Mouse (Mus musculus): ENCODE results near the gene Prmt2. TPM values are rescaled to one million over a fixed set of nuclear protein-coding genes. Genes with fewer than 3 reads are reported as not detected.
A peak's percentile ranks its signal among the peaks of the same experiment; 100 is the strongest.

Gene Prmt2
- total RNA-seq, 2 experiments from 2014 or later = 2.4 to 4.0 TPM

DNA sequence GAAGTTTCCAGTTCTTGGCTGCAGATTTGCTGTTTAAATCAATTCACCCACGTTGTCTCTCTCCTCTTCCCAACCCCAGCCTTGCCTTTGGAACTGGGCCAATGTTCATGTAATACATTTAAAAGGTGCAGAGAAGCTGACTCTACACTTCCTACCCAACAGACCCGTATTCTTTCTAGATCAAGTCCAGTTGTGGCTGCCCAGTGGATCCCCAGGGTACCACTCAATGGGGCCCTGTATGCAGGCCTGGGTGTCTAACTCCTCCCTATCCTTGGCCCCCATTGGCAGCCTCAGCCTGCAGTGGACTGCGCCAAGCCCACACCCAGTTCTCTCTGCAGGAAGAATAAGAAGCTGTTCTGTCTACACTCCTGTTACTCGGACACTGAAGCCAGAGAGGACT lies 15.9 kb upstream of the Prmt2 start, which contains the start of gene S100b:
Gene S100b, plus strand, starts transcription at position 318 of the 400 bp plus-strand sequence.
- Histone ChIP-seq H3K27ac (no peak within 1 kb of the TSS), H3K4me3 (peak within 1 kb of the TSS; percentile 50)
- intact Hi-C loops (cut with DNase I) = no loop called here
- no peak for TF ChIP-seq CTCF (IDR thresholded peaks at IDR 0.05)
- peak; percentile 57 for DNase-seq

DNA sequence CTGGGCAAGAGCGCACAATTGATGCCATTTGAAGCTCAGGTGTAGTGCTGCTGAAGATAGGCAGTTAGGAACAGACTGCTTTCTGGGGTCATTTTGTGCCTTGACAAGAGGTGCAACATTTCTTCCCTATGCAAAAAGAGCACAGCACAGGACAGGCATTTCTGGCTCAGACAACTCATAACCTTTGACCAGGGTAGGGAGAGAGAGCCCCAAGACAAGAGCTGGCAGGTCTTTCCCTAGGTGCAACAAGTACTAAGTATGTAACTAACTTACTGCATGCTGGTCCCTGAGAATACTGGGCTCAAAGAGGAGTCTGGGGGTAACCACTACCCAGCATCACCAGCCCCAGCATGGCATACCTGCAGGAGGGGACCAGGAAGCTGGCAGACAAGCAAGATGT lies 15.4 kb upstream of the Prmt2 start:
- intact Hi-C loops (cut with DNase I) = no loop called here
- no peak for TF ChIP-seq CTCF (IDR thresholded peaks at IDR 0.05)
- Histone ChIP-seq H3K4me3 (no peak overlapping the region), H3K27ac (no peak overlapping the region)
- DNase-seq = no peak

GRCm38 (mm10) chr10:76250870-76251269 lies 13.2 kb upstream of the Prmt2 start:
- Histone ChIP-seq H3K27ac (no peak overlapping the region), H3K4me3 (no peak overlapping the region)
- no peak for DNase-seq
- intact Hi-C loops (cut with DNase I) = no loop called here
- no peak for TF ChIP-seq CTCF (IDR thresholded peaks at IDR 0.05)

DNA sequence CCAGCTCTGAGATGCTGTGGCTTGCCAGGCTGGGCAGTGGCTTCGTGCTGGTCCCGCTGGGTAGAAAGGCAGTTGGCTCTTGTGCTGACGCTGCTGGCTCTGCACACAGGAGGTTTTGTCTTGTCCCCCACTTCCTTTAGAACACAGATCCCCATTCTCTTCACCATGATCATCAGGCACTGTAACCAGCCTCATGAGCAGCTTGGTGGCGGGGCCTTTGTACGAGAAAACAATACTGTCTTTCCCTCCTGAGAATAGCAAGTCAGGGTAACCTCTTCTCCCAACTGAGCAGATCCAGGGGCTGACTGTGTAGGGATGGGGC lies 10.9 kb upstream of the Prmt2 start:
- Histone ChIP-seq H3K27ac (no peak overlapping the region), H3K4me3 (no peak overlapping the region)
- no peak for TF ChIP-seq CTCF (IDR thresholded peaks at IDR 0.05)
- DNase-seq = no peak
- intact Hi-C loops (cut with DNase I) = no loop called here

DNA sequence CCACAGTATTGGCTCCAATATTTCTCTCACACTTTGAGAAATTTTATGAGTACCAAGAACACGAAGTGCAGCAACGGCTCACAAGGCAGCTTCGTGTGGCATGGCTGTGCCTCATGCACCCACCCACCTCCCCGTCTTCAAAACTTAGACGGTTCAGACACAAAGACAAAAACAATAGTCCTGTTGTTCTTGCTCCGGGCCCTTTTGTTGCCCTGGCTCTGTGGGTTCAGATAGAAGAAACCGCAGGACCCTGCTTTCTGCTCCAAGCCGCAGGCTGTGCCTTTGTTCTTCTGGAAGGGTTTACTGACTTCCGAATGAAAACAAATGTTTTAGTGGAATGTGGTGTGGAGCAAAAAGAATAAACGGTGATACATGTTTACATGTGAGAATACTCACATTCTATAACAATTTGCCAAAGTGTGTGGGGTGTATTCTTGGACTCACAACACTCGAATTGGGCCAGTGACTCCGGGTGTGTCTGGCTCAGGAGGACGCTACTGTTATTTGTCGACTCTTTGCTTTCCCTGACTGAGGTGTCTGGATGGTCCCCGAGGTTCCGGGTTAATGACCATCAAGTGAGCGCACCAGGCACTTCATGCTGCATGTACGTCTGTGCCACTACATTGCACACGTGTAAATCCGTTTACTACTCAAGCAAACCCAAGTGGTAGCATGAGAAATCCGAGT lies 10.4 kb upstream of the Prmt2 start:
- no peak overlapping the region for H3K4me3 ChIP-seq
- intact Hi-C loops (cut with DNase I) = no loop called here
- H3K27ac ChIP-seq = no peak overlapping the region
- DNase-seq = no peak
- no peak for TF ChIP-seq CTCF (IDR thresholded peaks at IDR 0.05)

DNA sequence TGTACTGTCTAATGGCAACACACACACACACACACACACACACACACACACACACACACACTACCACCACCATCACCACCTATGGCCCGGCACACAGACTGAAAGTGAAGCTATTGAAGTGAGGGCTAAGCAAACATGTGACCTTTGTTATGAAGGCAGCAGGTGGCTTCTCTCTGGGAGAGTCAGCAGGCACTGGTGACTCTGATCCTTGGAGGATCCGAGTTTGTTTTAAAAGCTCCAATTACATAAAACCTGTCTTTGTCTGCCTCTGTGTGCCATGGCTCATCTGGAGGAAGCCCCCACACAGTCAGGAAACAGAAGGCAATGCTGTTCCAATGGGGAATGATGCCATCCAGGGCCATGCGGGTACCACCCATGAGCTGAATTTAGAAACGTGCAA lies 8.9 kb upstream of the Prmt2 start:
- Histone ChIP-seq H3K27ac (no peak overlapping the region), H3K4me3 (no peak overlapping the region)
- intact Hi-C loops (cut with DNase I) = no loop called here
- TF ChIP-seq CTCF (IDR thresholded peaks at IDR 0.05) = no peak
- DNase-seq = no peak

DNA sequence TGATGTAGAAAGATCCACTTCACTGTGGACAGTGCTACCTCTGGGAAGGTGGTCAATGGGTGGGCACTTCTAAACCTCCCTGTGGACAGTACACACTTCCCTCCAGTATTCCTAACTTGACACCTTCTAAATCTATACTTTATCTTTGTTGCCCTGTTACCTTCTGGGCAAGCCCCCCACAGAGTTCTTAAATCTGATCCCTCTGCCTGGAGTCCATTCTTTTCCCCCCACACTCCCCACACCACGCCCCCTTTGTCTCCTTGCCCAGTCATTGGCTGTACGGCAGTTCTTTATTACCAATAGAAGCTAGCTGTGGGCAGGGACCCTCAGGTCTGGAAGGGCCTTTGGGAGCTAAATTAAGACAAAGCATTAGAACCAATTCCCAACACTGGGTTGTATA lies 7.4 kb upstream of the Prmt2 start:
- Histone ChIP-seq H3K4me3 (no peak overlapping the region), H3K27ac (no peak overlapping the region)
- intact Hi-C loops (cut with DNase I) = no loop called here
- no peak for TF ChIP-seq CTCF (IDR thresholded peaks at IDR 0.05)
- no peak for DNase-seq

DNA sequence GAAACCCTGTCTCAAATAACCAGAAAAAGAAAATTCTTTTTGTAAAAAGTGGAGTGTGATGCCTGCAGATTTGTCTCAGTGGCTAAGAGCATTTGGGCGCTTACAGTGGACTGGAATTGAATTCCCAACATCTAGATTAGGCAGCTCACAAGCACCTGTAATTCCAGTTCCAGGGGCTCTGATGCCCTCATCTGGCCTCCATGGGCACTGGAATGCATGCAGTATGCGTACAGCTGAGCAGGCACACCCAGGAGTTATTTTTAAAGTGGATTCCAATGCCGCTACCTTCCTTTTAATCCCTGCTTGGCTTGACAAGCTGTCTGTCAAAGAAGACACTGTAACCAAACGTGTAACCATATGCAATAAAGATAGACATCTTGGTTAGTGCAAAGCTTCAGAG lies 1.7 kb upstream of the Prmt2 start:
- intact Hi-C loops (cut with DNase I) = no loop called here
- no peak overlapping the region for H3K4me3 ChIP-seq
- TF ChIP-seq CTCF (IDR thresholded peaks at IDR 0.05) = no peak
- DNase-seq = no peak
- no peak overlapping the region for H3K27ac ChIP-seq

DNA sequence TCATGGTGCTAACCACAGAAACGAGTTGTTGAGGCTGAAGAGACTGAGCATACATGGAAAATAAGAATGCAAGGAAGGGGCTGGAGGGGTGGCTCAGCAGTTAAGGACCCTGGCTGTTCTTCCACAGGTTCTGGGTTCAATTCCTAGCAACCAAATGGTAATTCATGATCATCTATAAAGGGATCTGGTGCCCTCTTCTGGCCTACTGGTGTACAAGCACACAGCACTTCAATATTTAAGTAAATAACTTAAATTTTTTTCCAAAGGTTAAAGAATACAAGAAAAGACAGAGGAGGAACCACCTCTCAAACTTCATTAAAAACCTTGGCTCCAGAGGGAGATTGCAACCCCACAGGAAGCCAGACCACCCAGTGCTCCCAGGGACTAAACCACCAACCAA lies 8.0 kb downstream of the Prmt2 start:
- intact Hi-C loops (cut with DNase I) = no loop called here
- no peak overlapping the region for H3K4me3 ChIP-seq
- H3K27ac ChIP-seq = no peak overlapping the region
- DNase-seq = no peak
- peak; percentile 42 for TF ChIP-seq CTCF (IDR thresholded peaks at IDR 0.05)

GRCm38 (mm10) chr10:76225944-76226343 lies 11.7 kb downstream of the Prmt2 start:
- intact Hi-C loops (cut with DNase I) = no loop called here
- Histone ChIP-seq H3K4me3 (no peak overlapping the region), H3K27ac (no peak overlapping the region)
- DNase-seq = no peak
- no peak for TF ChIP-seq CTCF (IDR thresholded peaks at IDR 0.05)

DNA sequence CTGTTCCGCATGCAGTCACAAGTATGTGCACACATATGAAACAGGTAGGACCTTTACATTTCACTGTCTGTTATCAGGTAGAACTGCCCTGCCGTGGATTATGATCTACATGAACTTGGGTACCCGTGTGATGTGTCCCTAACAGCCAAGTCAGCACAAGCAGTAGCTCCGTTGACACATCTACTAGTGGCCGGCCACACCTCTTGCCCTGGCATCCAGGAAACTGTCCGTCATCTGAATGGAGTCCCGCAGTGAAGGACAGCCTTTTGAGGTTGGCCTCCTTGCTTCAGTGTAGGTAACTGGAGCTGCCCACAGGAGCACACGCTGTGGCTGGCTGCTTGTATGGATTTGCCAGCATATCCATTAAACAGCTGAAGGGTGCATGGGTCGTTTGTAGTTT lies 19.4 kb downstream of the Prmt2 start:
- H3K27ac ChIP-seq = no peak overlapping the region
- DNase-seq = no peak
- intact Hi-C loops (cut with DNase I) = no loop called here
- TF ChIP-seq CTCF (IDR thresholded peaks at IDR 0.05) = no peak
- no peak overlapping the region for H3K4me3 ChIP-seq

DNA sequence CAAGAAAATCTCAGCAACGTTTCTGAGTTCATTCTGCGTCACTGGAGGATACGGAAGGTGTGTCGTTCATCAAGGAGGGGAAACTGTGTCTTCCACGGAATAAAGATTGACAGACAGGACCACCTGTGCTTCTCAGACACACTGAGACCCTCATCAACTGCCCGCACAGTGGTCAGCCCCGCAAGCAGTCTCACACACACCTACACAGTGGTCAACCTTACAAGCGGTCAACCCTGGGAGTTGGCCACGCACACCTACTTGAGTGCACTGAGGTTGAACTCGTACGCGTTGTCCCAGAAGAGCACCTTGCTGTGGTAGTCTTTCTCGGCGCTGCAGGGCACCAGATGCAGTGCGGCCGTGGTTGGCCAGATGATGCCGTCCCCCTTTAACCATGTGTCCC lies 20.6 kb downstream of the Prmt2 start:
- TF ChIP-seq CTCF (IDR thresholded peaks at IDR 0.05) = no peak
- DNase-seq = no peak
- intact Hi-C loops (cut with DNase I) = no loop called here
- H3K4me3 ChIP-seq = no peak overlapping the region
- no peak overlapping the region for H3K27ac ChIP-seq

GRCm38 (mm10) chr10:76214161-76214560 lies 23.5 kb downstream of the Prmt2 start:
- intact Hi-C loops (cut with DNase I) = no loop called here
- no peak for TF ChIP-seq CTCF (IDR thresholded peaks at IDR 0.05)
- DNase-seq = no peak

DNA sequence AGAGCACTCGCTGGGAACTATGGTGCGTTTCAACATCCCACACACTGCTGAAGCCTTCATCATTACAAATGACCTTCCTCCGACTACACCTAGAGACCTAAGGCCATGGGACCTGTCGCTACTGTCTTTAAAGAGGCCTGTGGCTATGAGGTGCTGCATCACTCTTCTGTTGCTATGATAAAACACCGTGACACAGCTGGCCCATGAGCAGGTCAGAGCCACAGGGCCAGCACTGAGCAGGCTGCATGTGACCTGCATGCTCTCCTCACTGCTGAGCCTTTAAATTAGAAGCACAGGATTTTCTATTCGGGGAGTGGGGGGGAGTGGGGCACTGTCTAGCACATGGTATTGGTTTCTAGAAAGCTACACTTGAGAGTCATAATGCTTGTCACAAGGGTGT lies 25.5 kb downstream of the Prmt2 start:
- no peak for DNase-seq

More at GRCm38 (mm10) chr10:76214161-76214560, 23.5 kb downstream of the Prmt2 start:
- H3K4me3 ChIP-seq = no peak overlapping the region
- H3K27ac ChIP-seq = no peak overlapping the region

More for the DNA sequence above, 25.5 kb downstream of the Prmt2 start:
- TF ChIP-seq CTCF (IDR thresholded peaks at IDR 0.05) = no peak
- intact Hi-C loops (cut with DNase I) = no loop called here
- H3K27ac ChIP-seq = no peak overlapping the region
- no peak overlapping the region for H3K4me3 ChIP-seq
